Mouse (Mus musculus) embryonic fibroblast, embryonic 13.5 days (primary cell): Measurements from ENCODE around the gene Zfp369.

Experiments
- CTCF ChIP-seq: IDR thresholded peaks from 2 replicates; pipeline ENCODE4 v1.5.1; 2011; ENCODE audit warnings: mild to moderate bottlenecking, control low read depth, low read length, moderate library complexity, borderline replicate concordance; ENCODE audit not compliant: insufficient read depth
- POLR2A ChIP-seq: IDR thresholded peaks from 2 replicates; pipeline ENCODE4 v1.6.1; 2011; ENCODE audit warnings: low read depth, mild to moderate bottlenecking, control low read depth, low read length, moderate library complexity

- TF ChIP-seq POLR2A (no peak), CTCF (no peak)
These were observed 19.4 kb upstream of the Zfp369 start, which contains the start of gene Gm10775 for GRCm38 (mm10) chr13:65259239-65259638.
